Mouse (Mus musculus) urinary bladder, postnatal 25 days (tissue): ENCODE measurements around the gene Aldh1a2.

Experiments
- DNase-seq: peaks from one replicate; pipeline ENCODE4 v3.0.0; 2022; ENCODE audit warnings: low spot score

The Aldh1a2 gene

GRCm38 (mm10) chr9:71215248-71216035, at the start of gene Aldh1a2:
Aldh1a2 (plus strand) TSS chr9:71215789.
- DNase-seq: peak; percentile 67

DNA sequence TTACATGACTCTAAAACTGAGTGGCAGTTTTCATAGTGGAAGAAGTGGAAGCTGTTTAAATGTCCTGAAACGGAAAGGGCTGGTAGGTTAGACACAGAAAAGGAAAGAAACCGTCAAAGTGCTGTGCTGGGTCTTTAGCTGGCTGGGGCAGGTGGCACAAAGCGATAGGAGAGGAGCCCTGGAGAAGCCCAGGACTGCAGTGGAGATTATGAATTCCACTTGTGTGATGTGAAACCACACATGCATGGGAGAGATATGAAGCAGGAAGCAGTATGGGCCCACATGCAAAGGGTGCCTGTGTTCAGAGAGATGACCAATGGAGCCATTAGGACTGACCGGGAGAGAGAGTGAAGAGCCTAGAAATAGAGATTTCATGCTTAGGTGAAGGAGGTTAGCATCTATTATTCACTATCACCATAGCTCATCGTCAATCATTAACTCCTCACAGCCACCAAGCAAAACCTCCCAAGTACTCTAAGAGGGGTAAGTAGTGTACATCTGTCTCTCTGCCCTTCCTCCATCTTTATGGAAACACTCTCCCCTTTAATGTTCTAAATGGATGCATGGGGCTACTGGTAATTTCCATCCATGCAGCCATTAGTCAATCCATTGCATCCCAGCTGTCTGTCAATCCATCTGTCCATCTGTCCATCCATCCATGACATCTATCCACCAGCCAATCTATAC, 49.4 kb upstream of the Aldh1a2 start:
- DNase-seq: no peak

GRCm38 (mm10) chr9:71166871-71167465, 48.6 kb upstream of the Aldh1a2 start:
- DNase-seq: no peak

DNA sequence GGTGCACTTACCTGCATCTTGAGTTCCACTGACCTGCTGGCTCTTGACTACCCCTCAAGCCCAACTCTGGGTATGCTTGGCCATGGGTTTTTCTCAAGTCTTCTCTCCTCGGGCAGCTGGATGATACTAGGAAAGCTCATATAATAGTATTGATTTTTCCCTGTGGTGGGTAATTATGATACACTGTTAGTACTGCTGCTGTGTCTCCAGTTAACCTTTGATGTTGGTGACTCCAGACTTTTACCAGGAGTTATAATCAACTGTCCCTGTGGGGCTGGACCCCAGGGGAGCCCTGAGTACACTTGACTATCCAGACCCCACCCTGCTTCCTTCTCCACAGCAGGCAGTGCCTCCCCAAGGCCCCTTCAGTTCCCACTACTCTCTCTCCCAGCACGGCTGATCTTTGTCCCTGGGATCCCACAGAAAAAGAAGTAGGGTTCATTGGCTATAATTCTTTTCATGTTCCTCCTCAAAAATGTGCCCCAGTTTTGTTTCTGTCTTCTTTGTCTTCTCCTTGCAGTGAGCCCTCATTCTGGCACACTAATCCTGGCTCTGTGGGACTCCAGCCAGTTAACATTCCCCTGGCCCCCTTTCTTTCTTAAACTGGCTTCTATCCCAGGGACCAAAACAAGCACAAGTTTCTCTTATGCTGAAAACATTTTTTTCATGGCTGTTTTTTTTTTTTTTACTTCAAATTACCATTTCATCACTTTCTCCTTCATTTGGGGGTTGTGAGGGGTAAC, 47.9 kb upstream of the Aldh1a2 start:
- no peak for DNase-seq

DNA sequence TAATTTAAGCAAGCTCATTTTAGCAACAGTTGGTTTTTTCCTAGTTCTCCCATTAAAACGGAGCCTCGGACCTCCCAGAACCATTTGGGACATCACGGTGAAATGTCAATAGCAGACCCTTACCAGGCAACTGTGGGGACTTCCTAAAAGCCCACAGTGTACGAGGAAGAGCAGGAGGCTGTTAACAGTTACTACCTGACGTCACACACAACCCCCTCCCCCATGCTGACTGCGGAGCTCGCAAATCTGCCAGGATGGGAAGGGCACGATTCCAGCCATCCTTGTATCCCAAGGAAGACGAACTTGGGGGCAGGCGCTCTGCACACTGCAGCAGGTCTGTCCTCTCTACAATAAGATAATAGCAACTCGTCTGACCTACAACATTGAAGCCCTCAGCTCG, 47.1 kb upstream of the Aldh1a2 start, which contains the start of gene Aqp9:
Gene Aqp9 (minus strand): TSS at position 172 of the 400 bp plus-strand sequence.
- DNase-seq: no peak

DNA sequence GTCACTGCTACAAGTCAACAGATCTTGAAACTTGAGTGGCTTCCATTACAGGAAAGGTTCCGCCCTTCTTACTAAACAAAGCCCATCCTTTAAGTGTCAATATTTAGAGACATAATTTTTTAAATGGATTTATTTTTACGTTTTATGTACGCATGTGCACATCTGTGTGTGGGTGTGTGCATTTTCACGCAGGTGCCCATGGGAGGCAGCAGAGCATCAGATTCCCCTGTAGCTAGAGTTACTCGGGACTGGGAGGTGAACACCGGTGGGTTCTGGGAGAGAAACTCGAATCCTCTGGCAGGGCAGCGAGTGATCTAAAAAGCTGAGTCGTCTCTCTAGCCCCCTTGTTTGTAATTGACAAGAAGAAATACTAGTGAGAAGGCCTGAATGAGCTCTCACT, 42.1 kb upstream of the Aldh1a2 start:
- no peak for DNase-seq

GRCm38 (mm10) chr9:71174316-71174975, 41.1 kb upstream of the Aldh1a2 start:
- DNase-seq: no peak

DNA sequence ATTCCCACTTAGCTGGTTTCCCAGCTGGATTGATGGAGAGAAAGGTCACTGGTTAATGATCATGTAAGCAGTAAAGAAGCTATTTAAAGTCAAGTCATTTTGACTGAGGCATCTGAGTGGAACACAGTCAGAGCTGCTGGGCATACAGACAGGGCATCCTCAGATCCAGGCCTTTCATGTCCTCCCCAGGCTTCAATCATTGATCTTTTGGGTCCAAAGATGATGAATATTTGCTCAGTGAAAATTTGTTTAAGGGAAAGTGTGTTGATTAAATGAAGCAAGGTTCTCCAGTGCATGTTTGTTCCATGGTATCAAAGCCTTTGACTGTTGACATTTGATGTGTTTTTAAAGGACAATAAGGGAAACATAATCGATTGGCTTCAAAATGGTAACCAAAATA, 39.9 kb upstream of the Aldh1a2 start:
- no peak for DNase-seq

DNA sequence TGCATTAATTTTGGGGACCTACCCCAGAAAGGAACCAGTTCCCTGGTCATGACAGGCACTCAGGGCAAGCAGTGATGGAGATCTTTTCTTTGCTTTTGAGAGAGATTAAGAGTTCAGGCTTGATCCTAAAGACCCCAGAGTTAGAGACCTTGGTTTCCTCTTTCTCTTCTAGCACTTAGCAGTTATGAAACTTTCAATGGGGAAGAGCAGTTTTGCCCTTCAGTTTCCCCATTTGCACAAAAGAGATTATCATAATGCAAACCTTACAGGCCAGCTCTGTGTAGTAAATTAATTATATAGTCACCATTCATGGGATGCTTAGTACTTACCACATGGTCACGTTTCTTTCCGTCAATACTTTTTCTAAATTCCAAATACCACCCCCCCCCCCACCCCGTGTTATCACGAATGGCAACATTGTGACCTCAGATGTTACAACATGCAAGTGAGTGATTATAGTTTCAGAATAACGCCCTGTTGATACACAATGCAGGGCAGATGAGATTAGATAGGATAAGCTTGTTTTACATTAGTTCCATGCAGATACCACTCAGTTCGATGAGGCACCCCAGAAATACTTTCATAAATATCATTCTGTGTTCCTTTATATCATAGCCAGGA, 36.2 kb upstream of the Aldh1a2 start:
- no peak for DNase-seq

GRCm38 (mm10) chr9:71179964-71180700, 35.5 kb upstream of the Aldh1a2 start:
- DNase-seq: no peak

- DNase-seq: no peak
Measured at GRCm38 (mm10) chr9:71185285-71185684, 30.3 kb upstream of the Aldh1a2 start.

DNA sequence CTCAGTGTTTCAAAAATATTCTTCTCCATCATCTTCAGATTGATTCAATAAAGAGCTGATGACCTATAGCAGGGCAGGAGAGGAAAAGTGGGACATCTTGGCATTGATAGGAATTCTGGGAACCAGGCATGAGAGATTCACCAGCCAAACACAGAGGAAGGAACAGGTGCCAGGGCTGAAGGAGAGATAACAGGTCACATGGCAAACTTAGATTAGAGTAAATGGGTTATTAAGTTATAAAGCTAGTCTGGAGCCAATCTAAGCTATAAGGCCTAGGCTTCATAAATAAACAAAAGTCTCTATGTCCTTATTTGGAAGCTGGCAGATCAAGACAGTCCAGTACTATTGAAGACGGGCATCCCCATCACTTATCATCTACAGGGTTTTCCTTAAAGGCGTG, 29.8 kb upstream of the Aldh1a2 start:
- DNase-seq: no peak

- no peak for DNase-seq
Measured at GRCm38 (mm10) chr9:71187396-71187795, 28.2 kb upstream of the Aldh1a2 start.

DNA sequence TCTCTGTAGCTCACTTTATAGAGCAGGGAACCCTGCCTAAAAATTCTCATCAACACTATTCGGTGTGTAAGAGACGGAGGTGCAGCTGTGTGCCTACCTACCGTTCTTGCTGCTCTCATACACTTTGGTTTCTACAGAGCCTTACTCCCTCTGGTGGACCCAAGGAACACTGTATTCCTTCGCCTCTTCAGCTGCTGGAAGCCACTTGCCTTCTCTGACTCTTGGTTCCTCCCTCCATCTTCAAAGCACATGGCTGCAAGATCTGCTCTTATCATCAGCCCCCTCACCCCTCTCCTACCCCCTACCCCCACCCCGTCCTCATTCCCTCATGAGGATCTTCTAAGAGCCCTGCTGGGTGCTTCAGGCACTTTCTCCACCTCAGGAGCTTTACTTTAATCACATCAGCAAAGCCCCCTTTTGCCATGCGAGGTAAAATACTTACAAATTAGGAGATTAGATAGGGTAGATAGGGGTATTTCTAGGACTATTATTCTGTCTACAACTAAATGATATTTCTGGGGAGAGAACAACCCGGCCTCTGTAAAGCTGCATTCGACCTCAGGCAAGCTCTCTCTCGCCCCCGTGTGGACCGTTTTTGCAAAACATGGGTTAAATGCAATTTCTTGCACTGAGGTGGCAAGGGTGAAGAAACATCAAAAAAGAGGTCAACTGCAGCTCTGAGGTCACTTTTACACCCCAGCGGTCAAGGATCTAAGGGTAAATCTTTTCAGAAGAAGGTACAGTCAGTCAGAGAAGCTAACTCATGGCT, 26.8 kb upstream of the Aldh1a2 start:
- peak; percentile 72 for DNase-seq

- DNase-seq: no peak
Measured at GRCm38 (mm10) chr9:71198826-71199225, 16.8 kb upstream of the Aldh1a2 start.

- DNase-seq: no peak
Measured at GRCm38 (mm10) chr9:71202265-71202664, 13.3 kb upstream of the Aldh1a2 start.

- DNase-seq: no peak
Measured at GRCm38 (mm10) chr9:71209299-71209698, 6.3 kb upstream of the Aldh1a2 start.

GRCm38 (mm10) chr9:71210870-71211269, 4.7 kb upstream of the Aldh1a2 start:
- DNase-seq: peak; percentile 15

- no peak for DNase-seq
Measured at GRCm38 (mm10) chr9:71213636-71214035, 2.0 kb upstream of the Aldh1a2 start.
